ENCODE assay signal across 10 mouse cellular contexts in the genomic region with DNA sequence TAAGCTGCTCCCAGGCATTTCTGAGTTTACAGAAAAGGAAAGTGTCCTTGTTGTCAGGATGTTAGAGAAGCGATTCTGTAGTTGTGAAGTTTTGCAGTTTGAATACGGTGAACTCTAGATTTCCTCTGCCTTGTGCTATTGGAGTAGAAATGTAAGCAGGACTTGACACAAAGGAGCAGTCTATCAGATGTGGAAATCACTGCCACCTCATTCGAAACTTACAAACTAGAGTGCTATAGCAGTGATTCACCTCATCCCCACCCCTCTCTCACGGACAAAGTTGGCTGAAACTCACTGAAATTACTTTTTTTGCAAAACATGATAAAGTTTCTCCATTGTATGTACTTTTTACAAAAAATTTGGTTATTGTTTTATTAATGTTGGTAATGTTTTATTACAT. TPM values are rescaled to one million over a fixed set of nuclear protein-coding genes. Genes with fewer than 3 reads are reported as not detected.
DNase-seq lines count a peak whose midpoint lies in the region; ATAC-seq lines count a peak whose summit lies in the region.
"Had no signal": no experiment of that assay in that cellular context is flagged by ENCODE, and none has a peak within 500 bp of the region (broad histone marks: within the 10 kb centered on the region; RNA-seq: fewer than 3 reads in every experiment).

No protein-coding gene starts in this region.

- ATAC-seq in heart, embryonic 13.5 days (ENCODE audit: extremely low read depth, insufficient number of reproducible peaks, low FRiP score, low TSS enrichment), result no peak
- ATAC-seq in hindbrain, embryonic 16.5 days, result no peak
- no peak for ATAC-seq in midbrain, embryonic 12.5 days (ENCODE audit: low FRiP score, low read depth)
- no peak for ATAC-seq in CD4-positive, CD25-positive, alpha-beta regulatory T cell, adult 4 months

- H3K36me3 ChIP-seq in heart, embryonic 13.5 days, result no peaks in the 10 kb centered on the region
- H3K36me3 ChIP-seq in hindbrain, embryonic 16.5 days (ENCODE audit: control insufficient read depth, insufficient read depth, low read length), result no peaks in the 10 kb centered on the region
- H3K36me3 ChIP-seq in midbrain, embryonic 12.5 days, result no peaks in the 10 kb centered on the region

- H3K4me2 ChIP-seq in heart, embryonic 13.5 days, result peak overlapping the region; percentile 94
- H3K4me2 ChIP-seq in hindbrain, embryonic 16.5 days (ENCODE audit: low read length), result peak overlapping the region; percentile 94
- peak overlapping the region; percentile 85 for H3K4me2 ChIP-seq in midbrain, embryonic 12.5 days (replicated peaks)

- WGBS in heart, embryonic 13.5 days, result 80% methylated on average over 4 of the region's 4 CpGs
- WGBS in hindbrain, embryonic 16.5 days, result 89% methylated on average over 4 of the region's 4 CpGs
- 96% methylated on average over 4 of the region's 4 CpGs for WGBS in midbrain, embryonic 12.5 days

- H3K4me3 ChIP-seq in heart, embryonic 13.5 days, result peak overlapping the region; percentile 98
- H3K4me3 ChIP-seq in hindbrain, embryonic 16.5 days (ENCODE audit: low read length), result no peak overlapping the region; the same call in 1 of the 2 replicates
- H3K4me3 ChIP-seq in midbrain, embryonic 12.5 days, result peak overlapping the region; percentile 59; the same call in 1 of the 2 replicates

- H3K27me3 ChIP-seq in heart, embryonic 13.5 days (replicated peaks), result peaks cover 9% of the 10 kb centered on the region
- peaks cover 3% of the 10 kb centered on the region; the same call in 1 of the 2 replicates for H3K27me3 ChIP-seq in hindbrain, embryonic 16.5 days (replicated peaks; ENCODE audit: control insufficient read depth, insufficient read depth, low read length)
- H3K27me3 ChIP-seq in midbrain, embryonic 12.5 days, result peaks cover 9% of the 10 kb centered on the region; the same call in 1 of the 2 replicates

- no peaks in the 10 kb centered on the region for H3K9me3 ChIP-seq in heart, embryonic 13.5 days
- H3K9me3 ChIP-seq in hindbrain, embryonic 16.5 days (ENCODE audit: control insufficient read depth, low read length), result no peaks in the 10 kb centered on the region
- no peaks in the 10 kb centered on the region for H3K9me3 ChIP-seq in midbrain, embryonic 12.5 days

- no peak overlapping the region; the same call in 1 of the 2 replicates for H3K9ac ChIP-seq in heart, embryonic 13.5 days
- H3K9ac ChIP-seq in hindbrain, embryonic 16.5 days (ENCODE audit: low read depth, low read length), result no peak overlapping the region
- H3K9ac ChIP-seq in midbrain, embryonic 12.5 days (replicated peaks), result no peak overlapping the region

- no peak for DNase-seq in heart, adult 9 months (ENCODE audit: low spot score in 2 of 2)
- DNase-seq in NIH3T3 (ENCODE audit: low read depth), result peak; percentile 58
- no peak for DNase-seq in spleen, adult 12 weeks (ENCODE audit: low spot score)
- DNase-seq in frontal cortex, adult 2 months (ENCODE audit: extremely low spot score in 1 of 2, low spot score in 1 of 2), result no peak
- DNase-seq: lung, adult 2 months; right cerebral cortex, postnatal 4 days had no signal

- no peak overlapping the region for H3K27ac ChIP-seq in heart, embryonic 13.5 days (replicated peaks)
- no peak overlapping the region for H3K27ac ChIP-seq in hindbrain, embryonic 16.5 days (ENCODE audit: low read depth, low read length)
- H3K27ac ChIP-seq in midbrain, embryonic 12.5 days (replicated peaks), result no peak overlapping the region

- H3K4me1 ChIP-seq in heart, embryonic 13.5 days, result peaks cover 35% of the 10 kb centered on the region
- peaks cover 16% of the 10 kb centered on the region for H3K4me1 ChIP-seq in hindbrain, embryonic 16.5 days (ENCODE audit: control insufficient read depth, insufficient read depth, low read depth, low read length)
- peaks cover 12% of the 10 kb centered on the region for H3K4me1 ChIP-seq in midbrain, embryonic 12.5 days

RNA-seq across cellular contexts. Expression of gene Sar1b, which starts 1.3 kb away (rescaled TPM):
- 133 TPM in 2 replicates for polyA plus RNA-seq in heart, embryonic 13.5 days (2015; fragmentation: Nextera tagmentation; extraction: Ambion mirVana)
- polyA plus RNA-seq in hindbrain, embryonic 16.5 days (2015; fragmentation: Nextera tagmentation; extraction: Ambion mirVana), result 207 and 222 TPM in 2 replicates
- 125 and 129 TPM in 2 replicates for polyA plus RNA-seq in midbrain, embryonic 12.5 days (2016; fragmentation: Nextera tagmentation; extraction: Ambion mirVana)
- 100 to 1,000 TPM; 128 to 129 TPM for polyA plus RNA-seq in CD4-positive, CD25-positive, alpha-beta regulatory T cell, adult 4 months (2017; shearing (Covaris generic))
- polyA plus RNA-seq in frontal cortex, adult 2 months (2012; rRNA removed), result 102 and 106 TPM in 2 replicates

RNA-seq across cellular contexts. Expression of gene Sec24a, which starts 1.4 kb away (rescaled TPM):
- polyA plus RNA-seq in heart, embryonic 13.5 days (2015; fragmentation: Nextera tagmentation; extraction: Ambion mirVana), result 9.9 and 10.3 TPM in 2 replicates
- 12.0 and 15.0 TPM in 2 replicates for polyA plus RNA-seq in hindbrain, embryonic 16.5 days (2015; fragmentation: Nextera tagmentation; extraction: Ambion mirVana)
- polyA plus RNA-seq in midbrain, embryonic 12.5 days (2016; fragmentation: Nextera tagmentation; extraction: Ambion mirVana), result 15.8 TPM in 2 replicates
- polyA plus RNA-seq in CD4-positive, CD25-positive, alpha-beta regulatory T cell, adult 4 months (2017; shearing (Covaris generic)), result 10 to 100 TPM; 18.2 to 27.0 TPM
- polyA plus RNA-seq in frontal cortex, adult 2 months (2012; rRNA removed), result 9.4 and 10.9 TPM in 2 replicates
